ENCODE assay signal across 17 mouse cellular contexts in the genomic region with DNA sequence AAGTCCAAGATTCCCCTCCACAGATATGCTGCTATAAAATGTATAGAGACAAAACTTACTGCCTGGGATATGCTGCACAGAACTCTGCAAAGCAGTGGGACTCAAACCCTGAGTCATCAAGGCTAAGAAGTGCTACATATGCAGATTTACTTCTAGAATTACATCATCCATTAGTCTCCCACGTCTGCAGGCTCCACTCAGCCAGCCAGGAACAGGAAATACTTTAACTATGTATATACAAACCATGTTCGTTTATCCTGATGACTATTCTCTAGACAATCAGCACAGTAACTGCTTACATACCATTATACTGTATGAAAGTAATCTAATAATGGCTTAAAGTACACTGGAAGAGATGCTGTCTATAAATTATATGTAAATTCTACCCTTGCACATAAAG. TPM values are rescaled to one million over a fixed set of nuclear protein-coding genes. Genes with fewer than 3 reads are reported as not detected.
A peak's percentile ranks its signal among the peaks of the same experiment; 100 is the strongest.
DNase-seq lines count a peak whose midpoint lies in the region; ATAC-seq and TF ChIP-seq lines count a peak whose summit lies in the region.
"Had no signal": no experiment of that assay in that cellular context is flagged by ENCODE, and none has a peak within 500 bp of the region (broad histone marks: within the 10 kb centered on the region; RNA-seq: fewer than 3 reads in every experiment).

No protein-coding gene starts in this region.

- TF ChIP-seq EP300 in lung, postnatal 0 days (IDR thresholded peaks at IDR 0.05), result no peak

- no peaks in the 10 kb centered on the region for H3K4me1 ChIP-seq in lung, postnatal 0 days (ENCODE audit: insufficient read depth, low read depth, low read length)
- H3K4me1 ChIP-seq in hindbrain, embryonic 12.5 days, result no peaks in the 10 kb centered on the region
- H3K4me1 ChIP-seq: embryonic facial prominence, embryonic 13.5 days; limb, embryonic 12.5 days had no signal

- intact Hi-C loops in heart, postnatal 14 days (cut with DNase I), result no loop called here

- H3K27ac ChIP-seq in lung, postnatal 0 days (ENCODE audit: low read length), result no peak overlapping the region
- H3K27ac ChIP-seq in hindbrain, embryonic 12.5 days, result no peak overlapping the region
- H3K27ac ChIP-seq: embryonic facial prominence, embryonic 13.5 days; hindbrain, embryonic 14.5 days; limb, embryonic 12.5 days; liver, embryonic 15.5 days had no signal

- no peaks in the 10 kb centered on the region for H3K9me3 ChIP-seq in lung, postnatal 0 days (ENCODE audit: low read length)
- no peaks in the 10 kb centered on the region for H3K9me3 ChIP-seq in hindbrain, embryonic 12.5 days (replicated peaks)
- H3K9me3 ChIP-seq: embryonic facial prominence, embryonic 13.5 days; heart, embryonic 12.5 days; limb, embryonic 12.5 days; liver, embryonic 15.5 days had no signal

- WGBS in lung, postnatal 0 days, result 16% methylated on average over 2 of the region's 2 CpGs
- 75% methylated on average over 2 of the region's 2 CpGs for WGBS in hindbrain, embryonic 12.5 days

- no peak overlapping the region for H3K9ac ChIP-seq in lung, postnatal 0 days (replicated peaks; ENCODE audit: low read depth)
- no peak overlapping the region for H3K9ac ChIP-seq in hindbrain, embryonic 12.5 days
- H3K9ac ChIP-seq: embryonic facial prominence, embryonic 13.5 days; heart, embryonic 12.5 days; hindbrain, embryonic 14.5 days; limb, embryonic 12.5 days; liver, embryonic 15.5 days had no signal

- H3K27me3 ChIP-seq in lung, postnatal 0 days (replicated peaks; ENCODE audit: insufficient read depth, low read length), result no peaks in the 10 kb centered on the region
- no peaks in the 10 kb centered on the region for H3K27me3 ChIP-seq in hindbrain, embryonic 12.5 days
- H3K27me3 ChIP-seq: embryonic facial prominence, embryonic 13.5 days; heart, embryonic 12.5 days; limb, embryonic 12.5 days; liver, embryonic 15.5 days; Patski had no signal

- peak; percentile 77 for ATAC-seq in lung, postnatal 0 days
- no peak for ATAC-seq in hindbrain, embryonic 12.5 days (ENCODE audit: low FRiP score)
- ATAC-seq: Patski had no signal

- no peak for TF ChIP-seq CTCF in lung, postnatal 0 days (IDR thresholded peaks at IDR 0.05)

- peaks cover 4% of the 10 kb centered on the region; the same call in 1 of the 2 replicates for H3K36me3 ChIP-seq in lung, postnatal 0 days (ENCODE audit: insufficient read depth, low read length)
- H3K36me3 ChIP-seq in hindbrain, embryonic 12.5 days, result peaks cover 40% of the 10 kb centered on the region

- DNase-seq in heart, adult 11 months, result peak; percentile 53
- no peak for DNase-seq in heart, postnatal 14 days
- peak; percentile 68 for DNase-seq in lung, postnatal 0 days (ENCODE audit: low spot score)
- no peak for DNase-seq in lung, postnatal 14 days
- peak; percentile 58 for DNase-seq in brain, adult 2 months (ENCODE audit: low read depth, low spot score)
- DNase-seq in telencephalon, adult 2 months (ENCODE audit: low read depth, low spot score), result peak; percentile 18
- DNase-seq: adrenal gland, adult 8-10 months; cerebellum, adult 9-11 months; thymus, adult 2 months had no signal

- H3K4me3 ChIP-seq in lung, postnatal 0 days (ENCODE audit: low read depth, low read length), result no peak overlapping the region
- no peak overlapping the region for H3K4me3 ChIP-seq in hindbrain, embryonic 12.5 days
- H3K4me3 ChIP-seq: embryonic facial prominence, embryonic 13.5 days; heart, embryonic 12.5 days; limb, embryonic 12.5 days; liver, embryonic 15.5 days had no signal

- no peak overlapping the region for H3K4me2 ChIP-seq in lung, postnatal 0 days (replicated peaks; ENCODE audit: low read depth, low read length)
- no peak overlapping the region for H3K4me2 ChIP-seq in hindbrain, embryonic 12.5 days (replicated peaks)
- H3K4me2 ChIP-seq: embryonic facial prominence, embryonic 13.5 days; heart, embryonic 12.5 days; hindbrain, embryonic 14.5 days; limb, embryonic 12.5 days; liver, embryonic 15.5 days had no signal

RNA-seq across cellular contexts. Expression of a gene that starts 41.2 kb away (rescaled TPM):
- total RNA-seq in heart, postnatal 14 days (2021), result 10 to 100 TPM; 25.1 to 25.5 TPM
- 34.8 and 37.7 TPM in 2 replicates for polyA plus RNA-seq in lung, postnatal 0 days (2015; fragmentation: Nextera tagmentation; extraction: Ambion mirVana)
- 68.5 and 82.2 TPM in 2 replicates for polyA plus RNA-seq in hindbrain, embryonic 12.5 days (2016; fragmentation: Nextera tagmentation; extraction: Ambion mirVana)

RNA-seq across cellular contexts. Expression of a gene that starts 53.8 kb away (rescaled TPM):
- under 1 TPM; 0.12 to 0.55 TPM for total RNA-seq in heart, postnatal 14 days (2021)
- polyA plus RNA-seq in lung, postnatal 0 days (2015; fragmentation: Nextera tagmentation; extraction: Ambion mirVana), result 0.04 TPM in 1 of 2 replicates, not detected in the other
- polyA plus RNA-seq in hindbrain, embryonic 12.5 days (2016; fragmentation: Nextera tagmentation; extraction: Ambion mirVana), result not detected in 2 replicates
- total RNA-seq: granulocyte monocyte progenitor cell, adult 5-6 weeks had no signal

Comparison
In these comparisons a context has a peak if more than half of its experiments do, and no peak if none do; other contexts are left out.
1. DNase-seq: peak in heart, adult 11 months (single experiment), lung, postnatal 0 days (single experiment), brain, adult 2 months (single experiment) and telencephalon, adult 2 months (single experiment); none in heart, postnatal 14 days (0 of 2) and lung, postnatal 14 days (single experiment).